Mouse (Mus musculus) megakaryocyte, embryonic 14.5 days (primary cell): Measurements from ENCODE around the gene Nacc1.

ENCODE experiments used
- FLI1 ChIP-seq: IDR thresholded peaks from 2 replicates; pipeline ENCODE4 v1.6.1; 2012; ENCODE audit warnings: low read length, inconsistent platforms, mixed read lengths
- GATA1 ChIP-seq: IDR thresholded peaks from 3 replicates; pipeline ENCODE4 v1.6.1; 2012; ENCODE audit warnings: mixed read lengths, low read length, inconsistent platforms, borderline replicate concordance

DNA sequence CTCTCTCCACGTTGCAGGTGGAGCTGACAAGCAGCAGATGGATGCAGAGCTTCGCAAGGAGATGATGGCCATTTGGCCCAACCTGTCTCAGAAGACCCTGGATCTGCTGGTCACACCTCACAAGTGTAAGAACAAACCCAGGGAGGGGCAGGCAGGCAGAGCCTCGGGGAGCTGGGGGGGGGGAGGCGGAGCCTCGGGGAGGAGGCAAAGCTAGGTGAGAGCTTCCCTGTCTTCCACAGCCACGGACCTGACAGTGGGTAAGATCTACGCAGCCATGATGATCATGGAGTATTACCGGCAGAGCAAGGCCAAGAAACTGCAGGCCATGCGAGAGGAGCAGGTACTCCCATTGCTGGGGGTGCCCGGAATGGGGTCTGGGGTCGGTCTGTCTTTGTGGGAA lies 58.1 kb downstream of the Nacc1 start:
- no peak for TF ChIP-seq GATA1
- TF ChIP-seq FLI1: no peak
